In genomic region chr3:146993834-146994669, GRCm38 (mm10) we compare ENCODE assay signal across 8 mouse cellular contexts.
DNase-seq lines count a peak whose midpoint lies in the region; ATAC-seq lines count a peak whose summit lies in the region.

No protein-coding gene starts in this region.

- H3K4me3 ChIP-seq in heart, embryonic 13.5 days: peak overlapping the region; percentile 16; the same call in 1 of the 2 replicates
- no peak overlapping the region; the same call in 1 of the 2 replicates for H3K4me3 ChIP-seq in lung, embryonic 15.5 days

- DNase-seq in heart, adult 8-10 months (ENCODE audit: low spot score): peak; percentile 9
- DNase-seq in heart, postnatal 25 days (ENCODE audit: low spot score): no peak
- peak; percentile 87 for DNase-seq in embryo, embryonic 11 days
- DNase-seq in layer of hippocampus, adult 18-20 months (ENCODE audit: low spot score in 2 of 2): peak; percentile 8 to 58
- DNase-seq in ovary, postnatal 14 days (ENCODE audit: low spot score): peak; percentile 19

- ATAC-seq in heart, embryonic 13.5 days (ENCODE audit: extremely low read depth, insufficient number of reproducible peaks, low FRiP score, low TSS enrichment): no peak
- no peak for ATAC-seq in lung, embryonic 15.5 days (ENCODE audit: borderline replicate concordance, extremely low read depth, low FRiP score, low TSS enrichment)
- no peak for ATAC-seq in erythroid progenitor cell, adult 5-6 weeks (replicated peaks; ENCODE audit: low FRiP score, poor library complexity, severe bottlenecking)

- H3K36me3 ChIP-seq in heart, embryonic 13.5 days: no peaks in the 10 kb centered on the region
- H3K36me3 ChIP-seq in lung, embryonic 15.5 days: no peaks in the 10 kb centered on the region

- H3K4me2 ChIP-seq in heart, embryonic 13.5 days: peak overlapping the region; percentile 57
- H3K4me2 ChIP-seq in lung, embryonic 15.5 days: peak overlapping the region; percentile 44; the same call in 1 of the 2 replicates

- H3K27me3 ChIP-seq in heart, embryonic 13.5 days (replicated peaks): no peaks in the 10 kb centered on the region
- no peaks in the 10 kb centered on the region for H3K27me3 ChIP-seq in lung, embryonic 15.5 days

- intact Hi-C loops in heart, postnatal 25 days (cut with DNase I): no loop called here

- H3K9ac ChIP-seq in heart, embryonic 13.5 days: 0 out of 2 replicates have a peak overlapping the region, but pooled peaks have one; percentile 47
- no peak overlapping the region for H3K9ac ChIP-seq in lung, embryonic 15.5 days

- no peak overlapping the region for H3K27ac ChIP-seq in heart, embryonic 13.5 days (replicated peaks)
- no peak overlapping the region for H3K27ac ChIP-seq in lung, embryonic 15.5 days

- H3K9me3 ChIP-seq in heart, embryonic 13.5 days: no peaks in the 10 kb centered on the region
- H3K9me3 ChIP-seq in lung, embryonic 15.5 days: no peaks in the 10 kb centered on the region

- 36% methylated on average over 26 of the region's 26 CpGs for WGBS in heart, embryonic 13.5 days
- 34% methylated on average over 26 of the region's 26 CpGs for WGBS in lung, embryonic 15.5 days

- peaks cover 12% of the 10 kb centered on the region for H3K4me1 ChIP-seq in heart, embryonic 13.5 days
- no peaks in the 10 kb centered on the region for H3K4me1 ChIP-seq in lung, embryonic 15.5 days
